Mouse (Mus musculus) kidney, adult 2 months (tissue): ENCODE measurements around the gene Kcnh7.

Experiments
- CTCF ChIP-seq: fragments of 200-500 bp; conservative IDR thresholded peaks from 2 replicates; pipeline ENCODE4 v1.5.1; 2011; ENCODE audit warnings: low read depth, mild to moderate bottlenecking, control low read depth, low read length, moderate library complexity, mixed read lengths; ENCODE audit not compliant: insufficient read depth, insufficient read length
- POLR2A ChIP-seq: fragments of 200-500 bp; IDR thresholded peaks from one replicate; pipeline ENCODE4 v1.6.1; 2011; ENCODE audit warnings: low read depth, low read length, control low read depth

- no peak for TF ChIP-seq CTCF
- TF ChIP-seq POLR2A: no peak
Measured at GRCm38 (mm10) chr2:62928494-62928893, 255.6 kb downstream of the Kcnh7 start.
